Mouse (Mus musculus) gastrocnemius, adult 18-20 months (tissue): ENCODE data around the gene Nol4l. TPM values are rescaled to one million over a fixed set of nuclear protein-coding genes. Genes with fewer than 3 reads are reported as not detected.
A peak's percentile ranks its signal among the peaks of the same experiment; 100 is the strongest.

Experiments
- DNase-seq: peaks from one replicate; pipeline ENCODE4 v3.0.0; 2021; ENCODE audit warnings: low spot score
- total RNA-seq, 2 experiments: library from RNA; stranded (reverse); gene quantifications; 2 replicates each; pipeline ENCODE4 v1.2.3; 2021

Nol4l gene
- total RNA-seq, 2 experiments from 2014 or later = 0.46 to 0.97 TPM

GRCm38 (mm10) chr2:153543911-153544730, 14.3 kb upstream of the Nol4l start:
- no peak for DNase-seq

GRCm38 (mm10) chr2:153542936-153543668, 13.3 kb upstream of the Nol4l start:
- DNase-seq = no peak

- no peak for DNase-seq
Observed at GRCm38 (mm10) chr2:153538898-153539297, 9.1 kb upstream of the Nol4l start.

- DNase-seq = no peak
Observed at GRCm38 (mm10) chr2:153533981-153534380, 4.2 kb upstream of the Nol4l start.

- no peak for DNase-seq
Observed at GRCm38 (mm10) chr2:153530948-153531347, 1.2 kb upstream of the Nol4l start.

- peak; percentile 63 for DNase-seq
Observed at GRCm38 (mm10) chr2:153529365-153529781, 398 bp downstream of the Nol4l start.

GRCm38 (mm10) chr2:153528571-153529364, 1.0 kb downstream of the Nol4l start:
- DNase-seq = no peak

- peak; percentile 29 for DNase-seq
Observed at GRCm38 (mm10) chr2:153527580-153528531, 1.9 kb downstream of the Nol4l start.

- DNase-seq = no peak
Observed at GRCm38 (mm10) chr2:153526850-153527530, 2.8 kb downstream of the Nol4l start.

GRCm38 (mm10) chr2:153525906-153526311, 3.9 kb downstream of the Nol4l start:
- no peak for DNase-seq

GRCm38 (mm10) chr2:153524727-153525126, 5.0 kb downstream of the Nol4l start:
- no peak for DNase-seq

- DNase-seq = no peak
Observed at GRCm38 (mm10) chr2:153523656-153524055, 6.1 kb downstream of the Nol4l start.

GRCm38 (mm10) chr2:153523143-153523542, 6.6 kb downstream of the Nol4l start:
- no peak for DNase-seq

GRCm38 (mm10) chr2:153522270-153522669, 7.5 kb downstream of the Nol4l start:
- DNase-seq = no peak

- DNase-seq = no peak
Observed at GRCm38 (mm10) chr2:153520057-153520456, 9.7 kb downstream of the Nol4l start.

- DNase-seq = no peak
Observed at GRCm38 (mm10) chr2:153516961-153517360, 12.8 kb downstream of the Nol4l start.

- DNase-seq = no peak
Observed at GRCm38 (mm10) chr2:153515582-153515981, 14.2 kb downstream of the Nol4l start.

- DNase-seq = no peak
Observed at GRCm38 (mm10) chr2:153514497-153515380, 15.0 kb downstream of the Nol4l start.

- no peak for DNase-seq
Observed at GRCm38 (mm10) chr2:153513983-153514382, 15.8 kb downstream of the Nol4l start.
